Mouse (Mus musculus): Measurements from ENCODE around the gene Tspear. TPM values are rescaled to one million over a fixed set of nuclear protein-coding genes. Genes with fewer than 3 reads are reported as not detected.
A peak's percentile ranks its signal among the peaks of the same experiment; 100 is the strongest.

The Tspear gene
- total RNA-seq, 2 experiments from 2014 or later: 0.14 to 0.19 TPM

GRCm38 (mm10) chr10:77927375-77927774 lies 241.0 kb downstream of the Tspear start:
- DNase-seq (ENCODE audit: low spot score in 2 of 2): peak in 1 of 2 experiments; percentile 15

Small RNAs within 50 kb of the gene (microRNA-seq; reads per million reads assigned to microRNA genes)
- gene Mir1930: 21.6 to 26.0 reads per million in 2 experiments

Other genes starting within 250 kb of the Tspear start
- 10 to 100 TPM; 34.7 to 35.8 TPM for gene Fam207a, start 170.8 kb upstream of the Tspear start, total RNA-seq (2021)
- 1 to 10 TPM; 3.6 to 3.8 TPM for gene Itgb2, start 156.3 kb upstream of the Tspear start, total RNA-seq (2021)
- gene Pttg1ip, start 104.8 kb upstream of the Tspear start, total RNA-seq (2021): 10 to 100 TPM; 67.0 to 72.0 TPM
- 100 to 1,000 TPM; 165 to 172 TPM for gene Sumo3, start 80.5 kb upstream of the Tspear start, total RNA-seq (2021)
- gene Gm49325, start 80.4 kb upstream of the Tspear start, total RNA-seq (2021): 10 to 100 TPM; 12.9 to 13.0 TPM
- gene Ube2g2, start 64.3 kb upstream of the Tspear start, total RNA-seq (2021): 10 to 100 TPM; 46.1 to 53.8 TPM
- not detected for gene Gm19402, start 4.2 kb downstream of the Tspear start, total RNA-seq (2021)
- gene Gm9508, start 10.7 kb downstream of the Tspear start, total RNA-seq (2021): not detected
- not detected for gene Gm10272, start 20.1 kb downstream of the Tspear start, total RNA-seq (2021)
- not detected for gene Gm10024, start 24.9 kb downstream of the Tspear start, total RNA-seq (2021)
- gene Gm10142, start 29.2 kb downstream of the Tspear start, total RNA-seq (2021): not detected
- not detected for gene Krtap12-1, start 34.0 kb downstream of the Tspear start, total RNA-seq (2021)
- not detected for gene Gm10100, start 39.9 kb downstream of the Tspear start, total RNA-seq (2021)
- not detected for gene Gm18596, start 56.1 kb downstream of the Tspear start, total RNA-seq (2021)
- not detected for gene Gm9736, start 64.8 kb downstream of the Tspear start, total RNA-seq (2021)
- not detected for gene Gm3233, start 73.1 kb downstream of the Tspear start, total RNA-seq (2021)
- not detected for gene Gm3238, start 84.8 kb downstream of the Tspear start, total RNA-seq (2021)
- not detected for gene Gm7138, start 90.4 kb downstream of the Tspear start, total RNA-seq (2021)
- not detected for gene Gm3250, start 96.0 kb downstream of the Tspear start, total RNA-seq (2021)
- not detected for gene Gm7137, start 101.6 kb downstream of the Tspear start, total RNA-seq (2021)
- not detected for gene Gm9639, start 108.5 kb downstream of the Tspear start, total RNA-seq (2021)
- gene Gm19668, start 112.6 kb downstream of the Tspear start, total RNA-seq (2021): not detected
- gene Gm9507, start 125.3 kb downstream of the Tspear start, total RNA-seq (2021): not detected
- gene Gm2696, start 128.1 kb downstream of the Tspear start, total RNA-seq (2021): not detected
- gene Krtap10-4, start 140.5 kb downstream of the Tspear start, total RNA-seq (2021): not detected
- gene Krtap10-10, start 149.4 kb downstream of the Tspear start, total RNA-seq (2021): not detected
- gene Gm36176, start 160.2 kb downstream of the Tspear start, total RNA-seq (2021): not detected
- not detected for gene Gm10318, start 166.3 kb downstream of the Tspear start, total RNA-seq (2021)
- gene Gm3285, start 175.4 kb downstream of the Tspear start, total RNA-seq (2021): not detected
- 10 to 100 TPM in 1 of 2 experiments, 1 to 10 TPM in 1; 9.8 to 10.1 TPM for gene Lrrc3, start 216.0 kb downstream of the Tspear start, total RNA-seq (2021)

Measured in left cerebral cortex, adult 18-20 months (tissue).